Mouse (Mus musculus): ENCODE results near the gene Cda.
A peak's percentile ranks its signal among the peaks of the same experiment; 100 is the strongest.
"Not testable (repeated sequence)": the region's sequence is repeated elsewhere in the genome, so short reads cannot be mapped to it uniquely, and the experiment has no call there.

The Cda gene

DNA sequence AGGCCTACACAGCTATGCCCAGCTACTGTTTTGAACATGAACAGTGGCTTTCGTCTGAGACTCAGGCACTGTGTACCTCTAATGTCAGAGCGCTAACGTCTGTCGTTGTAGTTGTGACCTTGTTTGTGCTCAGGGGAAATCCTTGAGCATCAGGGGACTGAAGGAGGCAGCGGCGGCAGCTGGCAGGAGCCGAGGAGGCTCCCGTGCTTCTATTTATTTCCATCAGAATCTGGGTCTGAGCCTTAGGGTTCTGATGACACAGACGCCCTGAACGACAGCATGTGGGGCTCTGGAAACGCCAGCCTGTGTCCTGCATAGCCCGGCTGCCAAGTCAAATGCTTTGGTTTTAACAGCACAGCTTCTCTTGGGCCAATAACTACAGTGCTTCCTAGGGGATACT, 32.8 kb downstream of the Cda start:
- no peak for DNase-seq (ENCODE audit: low spot score in 2 of 2)

DNA sequence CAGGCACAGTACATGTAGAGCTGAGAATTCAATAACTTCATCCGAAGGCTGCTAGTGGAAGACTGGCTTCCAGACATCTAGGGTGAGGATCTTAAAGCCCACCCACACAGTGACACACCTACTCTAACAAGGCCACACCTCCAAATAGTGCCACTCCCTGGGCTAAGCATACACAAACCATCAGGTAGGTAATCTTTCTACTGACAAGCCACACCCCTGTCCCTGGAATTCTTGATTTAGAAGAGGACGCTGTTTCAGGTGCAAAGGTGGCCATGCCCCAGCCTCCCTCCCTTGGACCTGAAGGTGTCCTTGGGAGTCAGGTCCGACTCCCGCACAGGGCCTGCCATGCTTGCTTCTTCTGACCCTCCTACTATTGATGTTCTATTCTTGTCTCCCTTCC, 34.7 kb downstream of the Cda start:
- no peak for DNase-seq (ENCODE audit: low spot score in 2 of 2)

DNA sequence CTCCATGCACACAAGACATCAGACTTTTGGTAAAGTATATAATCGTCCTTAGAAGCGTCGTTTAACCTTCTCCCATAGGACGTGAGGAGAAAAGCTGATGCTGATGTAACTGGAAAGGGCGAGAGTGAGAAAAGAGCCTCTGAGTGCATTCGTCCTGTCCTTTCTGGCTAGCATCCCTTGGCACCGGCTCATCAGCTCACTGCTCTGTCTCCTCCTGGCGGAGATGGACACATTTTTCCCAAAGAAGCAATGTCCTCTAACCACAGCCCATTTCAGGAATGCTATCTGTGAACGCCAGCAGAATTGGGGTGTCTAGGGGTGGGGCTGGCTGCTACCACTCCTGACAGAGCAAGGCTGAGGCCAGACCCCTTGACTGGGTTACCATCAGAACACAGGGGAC, 36.1 kb downstream of the Cda start:
- no peak for DNase-seq (ENCODE audit: low spot score in 2 of 2)

DNA sequence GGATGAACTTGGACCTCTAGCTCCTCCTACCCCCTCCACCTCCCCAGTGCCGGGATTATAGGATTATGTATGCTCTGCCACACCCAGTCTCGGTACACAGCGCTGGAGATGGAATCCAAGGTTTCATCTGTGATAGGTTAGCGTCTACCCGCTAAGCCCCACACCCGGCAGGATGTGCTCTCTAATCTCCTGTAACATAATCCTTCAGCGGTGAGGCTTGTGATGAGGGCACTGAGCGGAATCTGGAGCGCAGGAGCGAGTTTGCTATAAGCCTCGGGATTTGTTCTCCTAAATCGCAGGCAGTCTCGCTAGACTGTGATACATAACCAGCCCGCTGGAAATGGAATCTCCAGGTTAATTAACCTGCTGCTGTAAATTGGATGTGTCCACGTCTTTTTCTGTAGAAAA, 37.5 kb downstream of the Cda start:
- no peak for DNase-seq (ENCODE audit: low spot score in 2 of 2)

DNA sequence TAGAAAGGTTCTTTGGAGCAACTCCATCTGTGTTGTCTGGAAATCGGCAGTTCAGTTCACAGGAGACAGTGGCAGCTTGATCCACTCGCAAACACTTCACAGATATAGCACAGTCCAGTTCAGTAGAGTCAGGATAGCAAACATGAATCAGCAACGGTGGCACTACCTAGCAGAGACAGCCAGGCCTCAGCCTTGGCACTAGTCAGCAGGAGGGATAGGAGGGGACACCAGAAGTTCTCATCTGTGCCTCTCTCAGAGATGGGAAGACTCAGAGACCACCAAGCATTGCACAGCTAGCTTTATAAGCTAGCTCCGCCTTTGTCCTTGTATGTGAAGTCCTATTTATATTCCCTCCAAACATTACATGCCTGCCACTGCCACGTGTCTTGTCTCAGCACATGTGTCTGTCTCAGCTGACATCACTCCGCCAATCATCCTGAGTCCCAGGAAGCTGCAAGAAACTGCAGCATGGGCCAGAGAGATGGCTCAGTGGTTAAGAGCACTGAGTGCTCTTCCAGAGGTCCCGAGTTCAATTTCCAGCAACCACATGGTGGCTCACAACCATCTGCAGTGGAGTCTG, 39.8 kb downstream of the Cda start:
- no peak for DNase-seq (ENCODE audit: low spot score in 2 of 2)

DNA sequence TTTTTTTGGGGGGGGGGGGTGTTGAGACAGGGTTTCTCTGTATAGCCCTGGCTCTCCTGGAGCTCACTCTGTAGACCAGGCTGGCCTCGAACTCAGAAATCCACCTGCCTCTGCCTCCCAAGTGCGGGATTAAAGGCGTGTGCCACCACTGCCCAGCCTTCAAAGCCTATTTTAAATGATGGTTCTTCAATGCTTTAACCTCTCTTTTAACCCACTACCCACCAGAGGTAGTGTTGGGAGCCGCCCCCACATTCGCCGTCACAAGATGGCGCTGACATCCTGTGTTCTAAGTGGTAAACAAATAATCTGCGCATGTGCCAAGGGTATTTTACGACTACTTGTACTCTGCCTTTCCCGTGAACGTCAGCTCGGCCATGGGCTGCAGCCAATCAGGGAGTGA, 40.6 kb downstream of the Cda start:
- DNase-seq (ENCODE audit: low spot score in 2 of 2): not testable (repeated sequence)

DNA sequence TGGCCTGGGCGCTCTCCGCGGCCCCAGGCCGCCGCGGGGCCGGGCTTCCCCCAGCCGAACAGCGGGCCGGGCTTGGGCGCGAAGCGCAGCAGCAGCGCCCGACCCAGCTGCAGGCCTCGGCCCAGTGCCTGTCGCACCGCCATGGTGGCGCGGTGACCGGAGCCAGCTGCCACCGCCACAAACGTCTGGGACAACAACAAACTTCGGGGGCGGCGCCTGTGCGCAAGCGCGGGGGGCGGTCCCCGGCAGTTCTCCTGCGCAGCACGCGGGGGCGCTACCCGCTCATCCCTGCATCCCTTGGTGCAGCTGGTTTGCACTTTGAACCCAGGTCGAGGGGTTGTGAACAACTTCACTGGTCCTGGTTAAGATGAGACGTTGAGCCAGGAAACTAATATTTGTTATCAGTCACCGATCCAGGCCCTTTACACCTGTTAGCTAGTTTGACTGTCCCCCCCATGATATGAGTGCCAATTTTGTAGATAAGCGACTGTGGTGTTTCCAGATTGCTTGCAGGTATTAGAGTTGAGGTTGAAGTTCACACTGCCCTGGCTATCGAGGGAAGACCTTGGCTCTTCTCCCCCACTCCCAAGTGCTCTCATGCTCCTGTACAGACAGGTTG, 41.6 kb downstream of the Cda start, which contains the start of gene Pink1:
Gene Pink1, minus strand, starts transcription at position 231 of the 619 bp plus-strand sequence.
- peak; percentile 87 to 89 for DNase-seq (ENCODE audit: low spot score in 2 of 2)

DNA sequence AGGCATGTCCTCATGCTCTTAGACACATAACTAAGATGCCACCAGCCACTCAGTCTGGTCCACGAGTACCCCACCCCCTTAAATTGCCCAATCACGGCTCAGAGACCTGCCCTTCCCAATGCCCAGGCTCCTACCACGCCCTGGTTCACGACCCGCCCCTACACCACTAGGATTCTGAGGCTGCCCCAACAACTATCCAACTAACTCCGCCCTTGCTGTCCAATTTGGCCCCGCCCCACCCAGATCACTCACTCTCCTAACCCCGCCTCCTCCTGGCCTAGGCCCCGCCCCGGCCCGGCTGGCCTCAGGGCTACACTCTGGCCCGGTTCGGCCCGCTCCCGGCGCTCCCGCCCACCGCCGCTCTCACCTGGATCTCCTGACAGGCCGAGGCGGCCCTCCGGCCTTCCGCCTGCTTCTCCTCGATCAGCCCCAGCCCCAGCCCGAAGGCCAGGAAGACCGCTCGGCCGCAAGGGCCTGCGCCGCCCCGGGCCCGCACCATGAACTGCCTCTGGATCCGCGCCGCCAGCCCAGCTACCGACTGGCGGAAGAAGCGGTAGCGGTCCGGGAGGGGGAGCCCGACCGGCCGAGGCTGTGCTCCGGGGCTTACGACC, 42.2 kb downstream of the Cda start:
- DNase-seq (ENCODE audit: low spot score in 2 of 2): peak; percentile 94 to 96

DNA sequence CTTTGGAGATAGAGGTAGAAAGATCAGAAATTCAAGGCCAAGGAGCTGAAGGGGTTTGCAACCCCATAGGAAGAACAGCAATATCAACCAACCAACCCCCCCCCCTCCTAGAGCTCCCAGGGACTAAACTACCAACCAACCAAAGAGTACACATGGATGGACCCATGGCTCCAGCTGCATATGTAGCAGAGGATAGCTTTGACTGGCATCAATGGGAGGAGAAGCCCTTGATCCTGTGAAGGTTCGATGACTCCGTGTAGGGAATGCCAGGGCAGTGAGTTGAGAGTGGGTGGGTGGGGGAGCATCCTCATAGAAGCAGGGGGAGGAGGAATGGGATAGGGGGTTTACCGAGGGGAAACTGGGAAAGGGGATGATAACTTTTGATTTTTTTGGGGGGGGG, 43.3 kb downstream of the Cda start:
- no peak for DNase-seq (ENCODE audit: low spot score in 2 of 2)

DNA sequence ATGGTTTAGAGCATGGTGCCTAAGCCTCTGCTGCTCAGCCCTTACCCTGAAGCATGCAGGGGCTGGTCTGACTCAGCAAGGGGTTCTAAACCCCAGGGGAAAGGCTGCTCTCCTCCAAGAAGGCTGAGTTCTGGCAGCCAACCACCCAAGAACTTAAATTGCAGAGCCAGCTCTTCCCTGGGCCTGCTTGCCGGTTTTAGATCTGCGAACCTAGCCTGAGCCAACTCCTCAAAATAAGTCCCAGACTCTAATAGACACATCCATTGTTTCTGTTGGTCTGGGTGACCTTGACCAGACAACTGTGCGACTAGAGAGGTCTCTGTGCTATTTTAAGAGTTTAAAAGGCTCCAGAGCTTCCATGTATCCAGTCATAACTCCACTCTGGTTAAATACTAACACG, 44.0 kb downstream of the Cda start:
- DNase-seq (ENCODE audit: low spot score in 2 of 2): no peak

DNA sequence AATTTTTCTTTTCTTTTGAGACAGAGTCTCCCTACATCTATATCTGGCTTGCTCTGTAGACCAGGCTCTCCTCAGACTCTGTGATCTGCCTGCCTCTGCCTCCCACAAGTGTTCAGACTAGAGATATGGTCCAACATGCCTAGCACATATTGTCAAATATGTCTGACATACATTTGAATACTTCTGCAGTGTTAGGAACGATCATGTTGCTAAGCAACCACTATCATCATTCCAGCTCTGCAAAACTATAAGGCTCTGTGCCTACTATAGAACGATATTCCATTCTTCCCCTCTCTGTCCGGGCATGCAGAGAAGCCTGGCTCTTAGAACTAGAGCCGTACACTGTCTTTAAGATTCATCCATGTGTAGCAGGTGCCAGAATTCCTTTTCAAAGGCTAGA, 45.1 kb downstream of the Cda start:
- no peak for DNase-seq (ENCODE audit: low spot score in 2 of 2)

DNA sequence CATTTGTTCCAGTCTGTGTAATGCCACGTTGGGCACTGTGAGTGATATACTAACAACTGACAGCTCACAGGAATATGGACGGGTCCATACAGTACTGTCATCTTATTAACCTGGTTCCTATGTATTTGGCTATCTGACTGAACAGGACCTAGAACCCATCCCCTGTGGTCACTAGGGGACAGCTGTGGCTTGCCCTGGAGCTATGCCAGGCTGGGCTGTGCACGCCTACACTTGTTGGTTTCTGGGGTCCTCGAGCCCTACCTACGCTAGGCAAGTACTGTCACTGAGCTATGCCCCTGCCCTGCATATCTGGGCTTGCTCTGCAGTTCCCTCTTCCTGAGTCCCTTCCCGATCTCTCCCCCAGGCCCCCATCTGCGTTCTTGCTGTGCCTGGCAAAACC, 46.3 kb downstream of the Cda start:
- no peak for DNase-seq (ENCODE audit: low spot score in 2 of 2)

DNA sequence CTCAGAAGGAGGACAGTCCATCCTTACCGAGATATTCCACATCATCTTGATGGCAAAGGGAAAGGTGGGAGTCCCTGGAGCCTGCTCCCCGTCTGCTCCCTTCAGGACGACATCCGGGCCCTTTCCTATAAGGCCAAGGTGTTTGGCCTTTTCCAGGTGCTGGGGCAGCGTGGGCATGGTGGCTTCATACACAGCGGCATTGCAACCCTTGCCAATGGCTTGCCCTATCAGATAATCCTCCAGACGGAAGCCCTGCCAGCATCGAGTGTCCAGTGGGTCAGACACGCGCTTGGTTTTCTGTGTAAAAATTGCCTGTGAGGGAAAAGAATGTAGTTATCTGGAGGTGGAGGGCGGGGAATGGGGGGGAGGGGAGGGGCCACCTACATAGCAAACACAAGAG, 47.1 kb downstream of the Cda start:
- no peak for DNase-seq (ENCODE audit: low spot score in 2 of 2)

DNA sequence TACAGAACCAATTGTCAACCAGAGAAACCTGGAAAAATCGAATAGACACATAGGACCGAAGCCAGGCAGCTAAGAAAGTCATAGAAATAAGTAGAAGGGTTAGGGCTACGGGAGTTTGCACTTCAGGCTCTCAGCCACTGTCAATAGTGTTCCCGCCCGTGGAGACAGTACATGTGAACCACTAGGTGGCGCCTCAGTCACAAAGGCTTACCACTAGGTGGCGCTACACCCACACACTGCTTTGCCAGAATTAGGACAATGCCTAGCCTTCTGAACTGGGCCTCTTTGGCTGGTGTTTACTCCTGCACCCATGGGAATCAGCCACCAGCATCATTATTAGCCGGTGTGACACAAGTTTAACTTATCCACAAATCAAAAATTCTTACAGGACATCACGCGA, 48.3 kb downstream of the Cda start:
- peak; percentile 72 to 84 for DNase-seq (ENCODE audit: low spot score in 2 of 2)

DNA sequence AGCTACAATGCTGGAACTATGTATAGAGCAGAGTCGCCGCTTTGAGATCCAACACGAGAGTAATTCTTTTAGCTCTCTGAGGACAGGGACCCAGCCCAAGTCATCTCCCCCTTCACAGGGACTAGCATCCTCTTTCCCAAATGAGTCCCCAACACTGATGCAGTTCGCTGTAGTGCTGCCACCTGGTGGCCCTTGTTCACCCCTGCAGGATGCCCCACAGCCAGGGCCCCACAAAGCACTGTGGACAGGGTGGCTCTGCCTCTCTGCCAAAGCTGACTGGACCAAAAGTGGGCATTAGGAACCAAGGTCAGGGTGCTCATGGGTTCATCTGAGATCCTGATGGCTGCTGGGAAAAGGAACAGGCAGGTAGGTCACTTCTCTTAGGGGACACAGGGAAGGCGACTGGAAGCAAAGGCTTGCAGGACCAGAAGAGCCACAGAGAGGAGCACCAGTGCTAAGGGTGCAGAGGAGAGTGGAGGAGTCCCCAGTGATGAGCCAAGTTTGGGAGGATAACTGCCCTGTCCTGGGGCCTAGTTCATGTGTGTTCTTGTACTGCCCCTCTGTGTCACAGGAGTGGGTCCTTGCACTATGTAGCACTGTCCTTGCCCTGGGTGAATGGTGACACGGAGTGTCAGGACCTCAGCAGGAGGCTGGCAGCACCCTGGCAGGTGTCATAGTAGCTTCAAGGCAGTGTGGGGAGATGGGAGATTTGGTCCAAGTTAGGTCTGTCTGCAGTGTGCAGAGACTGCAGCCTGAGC, 49.1 kb downstream of the Cda start:
- DNase-seq (ENCODE audit: low spot score in 2 of 2): no peak

DNA sequence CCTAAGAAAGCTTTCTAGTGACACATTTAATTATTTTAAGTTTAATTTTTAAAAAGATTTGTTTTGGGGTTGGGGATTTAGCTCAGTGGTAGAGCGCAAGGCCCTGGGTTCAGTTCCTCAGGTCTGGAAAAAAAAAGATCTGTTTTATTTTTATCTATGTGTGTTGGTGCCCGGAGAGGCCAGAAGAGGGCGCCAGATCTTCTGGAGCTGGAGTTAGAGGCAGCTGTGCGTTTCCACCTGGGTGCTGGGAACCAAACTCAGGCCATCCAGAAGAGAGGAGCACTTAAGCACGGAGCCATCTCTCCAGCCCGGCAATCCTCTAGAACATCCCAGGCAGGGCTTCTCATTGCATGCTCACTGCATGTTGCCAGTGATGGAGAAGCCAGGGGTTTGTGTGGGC, 51.4 kb downstream of the Cda start:
- no peak for DNase-seq (ENCODE audit: low spot score in 2 of 2)

DNA sequence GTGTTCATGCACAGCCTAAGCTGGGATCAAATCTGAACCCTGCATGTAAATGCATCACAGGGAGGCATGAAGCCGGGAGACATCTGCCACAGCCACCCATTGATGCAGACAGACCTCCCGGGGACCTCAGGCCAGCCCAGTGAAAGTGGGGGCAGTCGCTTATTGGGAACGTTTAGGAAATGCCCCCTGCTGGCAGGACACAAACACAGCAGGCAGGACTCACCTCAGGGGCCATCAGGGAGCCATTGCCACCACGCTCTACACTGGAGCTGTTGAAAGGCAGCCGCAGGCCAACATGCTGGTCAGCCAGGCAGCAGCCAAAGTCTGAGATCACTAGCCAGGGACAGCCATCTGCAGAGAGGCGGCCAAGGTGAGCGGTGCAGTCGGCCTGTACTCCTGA, 52.0 kb downstream of the Cda start:
- no peak for DNase-seq (ENCODE audit: low spot score in 2 of 2)

DNA sequence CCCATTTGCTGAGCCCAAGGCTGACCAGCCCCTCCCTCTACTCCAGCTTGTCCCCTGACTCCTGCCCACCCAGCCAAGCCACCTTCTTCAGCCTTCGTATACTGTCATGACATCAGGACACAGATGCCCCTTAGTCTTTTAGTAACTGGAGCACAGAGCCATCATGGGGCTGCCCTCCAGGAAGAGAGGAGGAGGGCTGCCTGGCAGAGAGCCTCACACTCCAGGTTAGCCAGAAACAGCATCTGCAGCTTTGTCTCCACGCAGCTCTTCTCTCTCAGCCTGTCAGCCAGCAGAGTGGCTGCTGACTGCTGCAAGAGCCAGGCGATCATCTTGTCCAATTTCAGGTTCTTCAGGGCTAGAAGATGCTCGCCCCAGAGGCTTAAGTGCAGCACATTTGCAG, 54.0 kb downstream of the Cda start:
- DNase-seq (ENCODE audit: low spot score in 2 of 2): no peak

DNA sequence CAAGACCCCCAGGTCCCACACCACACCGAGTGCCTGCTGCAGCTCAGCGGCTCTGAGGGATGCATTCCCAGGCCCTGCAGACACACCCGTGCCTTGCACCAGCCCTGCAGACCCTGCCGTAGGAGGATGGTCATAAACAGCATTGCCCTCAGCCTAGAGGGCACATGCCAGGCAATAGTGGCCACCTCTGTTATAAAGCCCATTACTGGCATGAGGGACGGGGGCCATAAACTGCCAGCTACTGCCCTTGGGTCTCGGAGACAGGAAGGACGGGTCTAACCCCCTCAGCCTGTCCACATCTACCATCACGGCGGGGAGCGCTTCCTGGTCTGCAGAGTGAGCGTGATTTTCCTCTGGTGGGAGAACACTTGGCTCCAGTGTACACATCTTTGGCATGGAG, 54.8 kb downstream of the Cda start:
- DNase-seq (ENCODE audit: low spot score in 2 of 2): no peak

DNA sequence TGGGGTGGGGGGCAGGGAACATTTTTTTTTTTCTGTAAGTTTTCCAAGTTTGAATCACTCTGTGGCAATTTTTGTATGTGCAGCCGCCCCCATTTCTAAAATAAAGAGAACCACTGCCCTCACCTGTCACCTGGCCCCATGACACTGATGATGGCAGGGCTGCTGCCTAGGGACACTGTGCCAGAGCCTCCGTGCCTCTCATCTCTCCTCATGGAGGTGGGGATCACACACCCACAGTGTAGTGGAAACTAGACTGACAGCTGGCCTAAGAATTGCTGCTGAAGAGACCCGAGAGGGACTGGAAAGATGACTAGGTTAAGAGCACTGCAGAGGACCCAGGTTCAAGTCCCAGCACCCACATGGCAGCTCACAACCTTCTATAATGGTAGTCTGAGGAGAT, 55.7 kb downstream of the Cda start:
- DNase-seq (ENCODE audit: low spot score in 2 of 2): no peak

DNA sequence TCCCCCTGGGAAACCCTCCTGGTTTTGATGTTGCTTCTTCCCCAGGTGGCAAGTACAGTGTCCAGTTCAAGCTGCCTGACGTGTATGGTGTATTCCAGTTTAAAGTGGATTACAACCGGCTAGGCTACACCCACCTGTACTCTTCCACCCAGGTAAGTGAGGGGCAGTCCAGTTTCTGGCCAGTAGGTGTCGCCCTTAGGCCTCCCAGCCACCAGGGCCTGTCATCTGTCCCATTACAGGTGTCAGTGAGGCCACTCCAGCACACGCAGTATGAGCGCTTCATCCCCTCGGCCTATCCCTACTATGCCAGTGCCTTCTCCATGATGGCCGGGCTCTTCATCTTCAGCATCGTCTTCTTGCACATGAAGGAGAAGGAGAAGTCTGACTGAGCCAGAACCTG, 56.2 kb downstream of the Cda start:
- DNase-seq (ENCODE audit: low spot score in 2 of 2): no peak

DNA sequence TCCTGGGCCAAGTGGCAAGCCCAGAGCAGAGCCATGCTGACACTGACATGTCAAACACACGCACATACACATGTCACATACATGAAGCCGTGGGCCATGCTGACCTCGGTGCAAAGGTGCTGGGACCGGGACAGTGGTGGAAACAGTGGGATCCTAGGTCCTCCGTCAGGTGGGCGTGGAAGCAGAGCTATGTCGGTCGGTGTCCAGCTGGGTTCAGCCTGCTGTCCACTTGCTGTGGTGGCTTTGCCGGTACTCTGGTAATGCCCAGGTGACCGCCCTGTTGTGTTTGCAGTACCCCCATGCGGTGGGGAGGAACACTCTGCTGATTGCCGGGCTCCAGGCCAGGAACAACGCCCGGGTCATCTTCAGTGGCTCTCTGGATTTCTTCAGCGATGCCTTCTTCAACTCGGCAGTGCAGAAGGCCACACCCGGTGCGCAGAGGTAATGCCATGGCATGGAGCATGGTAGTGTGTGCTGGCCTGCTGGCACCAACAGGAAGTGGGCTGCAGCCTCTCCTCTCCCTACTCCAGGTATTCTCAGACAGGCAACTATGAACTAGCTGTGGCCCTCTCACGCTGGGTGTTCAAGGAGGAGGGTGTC, 57.4 kb downstream of the Cda start:
- DNase-seq (ENCODE audit: low spot score in 2 of 2): no peak

DNA sequence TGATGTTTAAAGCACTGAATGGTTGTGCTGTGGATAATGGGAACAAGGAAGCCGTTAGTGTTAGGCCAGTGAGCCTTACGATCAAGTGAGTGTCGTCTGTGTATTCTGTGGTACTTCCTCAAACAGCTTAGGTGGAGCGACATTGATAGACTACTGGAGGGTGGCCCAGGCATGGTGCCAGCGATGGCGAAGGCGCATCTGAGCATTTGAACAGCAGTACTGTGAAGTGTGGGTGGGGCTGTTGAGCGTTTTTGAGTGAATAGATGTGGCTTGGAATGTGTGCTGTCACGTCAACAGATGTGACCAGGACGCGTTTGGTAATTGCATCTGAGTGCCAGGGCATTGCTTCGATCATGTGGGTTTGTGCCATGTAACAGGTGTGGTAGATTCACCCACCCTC, 60.1 kb downstream of the Cda start:
- no peak for DNase-seq (ENCODE audit: low spot score in 2 of 2)

Data from urinary bladder, postnatal 4 days (tissue).